Mouse (Mus musculus): Measurements from ENCODE around the gene Mboat7. TPM values are rescaled to one million over a fixed set of nuclear protein-coding genes. Genes with fewer than 3 reads are reported as not detected.

Mboat7 gene
- total RNA-seq, 2 experiments from 2014 or later, result 212 to 220 TPM

DNA sequence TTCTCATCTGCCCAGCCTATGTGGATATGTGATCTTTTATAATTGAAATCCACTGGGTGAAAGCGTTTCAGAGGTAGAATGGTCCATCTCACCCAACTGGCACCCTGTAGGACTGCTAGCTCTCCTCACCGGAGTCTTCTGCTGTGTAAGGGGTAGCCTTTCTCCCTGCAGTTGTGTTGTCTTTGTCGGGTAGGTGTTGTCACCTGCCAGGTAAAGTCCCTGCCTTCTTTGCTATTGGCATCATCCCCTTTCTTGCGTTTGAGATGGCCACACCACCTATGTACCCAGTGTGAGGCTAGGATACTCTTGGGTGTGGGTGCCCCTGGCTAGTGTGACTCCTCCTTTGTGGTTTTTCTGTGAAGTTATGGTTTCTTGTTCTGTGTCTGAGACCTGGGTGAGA, 46.7 kb downstream of the Mboat7 start:
- intact Hi-C loops (cut with DNase I), result no loop called here
- DNase-seq (ENCODE audit: low spot score in 2 of 2), result no peak

- no peak for DNase-seq (ENCODE audit: low spot score in 2 of 2)
- intact Hi-C loops (cut with DNase I), result no loop called here
Observed at GRCm38 (mm10) chr7:3646188-3646587, 47.1 kb downstream of the Mboat7 start.

GRCm38 (mm10) chr7:3645488-3646025, 47.8 kb downstream of the Mboat7 start:
- intact Hi-C loops (cut with DNase I), result loop anchor here (1.0 kb wide), 1 partner anchor 20 kb away; the partner anchor contains the start of gene Leng1

GRCm38 (mm10) chr7:3644672-3645487, 48.4 kb downstream of the Mboat7 start, which contains the start of gene Cnot3:
Cnot3 (plus strand) TSS chr7:3645268.
- intact Hi-C loops (cut with DNase I), result loop anchor here (1.0 kb wide), 1 partner anchor 20 kb away; the partner anchor contains the start of gene Leng1
- peak; percentile 99 to 100 for DNase-seq (ENCODE audit: low spot score in 2 of 2)

More at GRCm38 (mm10) chr7:3645488-3646025, 47.8 kb downstream of the Mboat7 start:
- peak; percentile 17 to 39 for DNase-seq (ENCODE audit: low spot score in 2 of 2)

GRCm38 (mm10) chr7:3644348-3644671, 49.0 kb downstream of the Mboat7 start:
- DNase-seq (ENCODE audit: low spot score in 2 of 2), result no peak
- intact Hi-C loops (cut with DNase I), result no loop called here

GRCm38 (mm10) chr7:3643843-3644242, 49.5 kb downstream of the Mboat7 start:
- intact Hi-C loops (cut with DNase I), result no loop called here

DNA sequence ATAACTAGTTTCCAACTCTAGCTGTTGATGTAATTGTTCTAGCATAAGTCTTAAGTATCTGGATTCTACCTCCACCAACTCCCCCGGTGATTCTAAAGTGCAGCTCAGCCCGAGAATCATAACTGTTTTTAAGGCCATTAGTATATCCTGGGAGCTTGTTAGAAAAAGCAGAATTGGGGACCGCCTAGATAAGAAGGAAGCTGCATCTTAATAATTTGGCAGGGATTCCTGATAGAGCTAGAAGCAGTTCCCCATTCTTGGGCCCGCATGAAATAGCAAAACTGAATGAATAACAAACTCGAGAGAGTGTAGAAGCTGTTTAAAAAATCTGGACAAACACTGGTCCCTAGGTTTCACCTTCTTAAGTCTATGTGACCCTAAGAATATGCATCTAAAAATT, 49.9 kb downstream of the Mboat7 start:
- no peak for DNase-seq (ENCODE audit: low spot score in 2 of 2)
- intact Hi-C loops (cut with DNase I), result no loop called here

More at GRCm38 (mm10) chr7:3643843-3644242, 49.5 kb downstream of the Mboat7 start:
- DNase-seq (ENCODE audit: low spot score in 2 of 2), result no peak

DNA sequence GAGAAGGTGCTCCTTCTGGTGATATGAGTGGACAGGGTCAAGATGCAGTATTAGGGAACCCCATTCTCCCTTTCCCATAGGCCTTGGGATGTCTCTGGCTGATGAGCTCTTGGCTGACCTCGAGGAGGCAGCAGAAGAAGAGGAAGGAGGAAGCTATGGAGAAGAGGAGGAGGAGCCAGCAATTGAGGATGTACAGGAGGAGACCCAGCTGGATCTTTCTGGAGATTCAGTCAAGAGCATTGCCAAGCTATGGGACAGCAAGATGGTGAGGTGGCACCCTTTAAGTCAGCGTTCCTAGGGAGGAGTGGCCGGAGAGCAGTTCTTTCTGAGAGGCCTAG, 62.9 kb downstream of the Mboat7 start:
- no peak for DNase-seq (ENCODE audit: low spot score in 2 of 2)
- intact Hi-C loops (cut with DNase I), result no loop called here

DNA sequence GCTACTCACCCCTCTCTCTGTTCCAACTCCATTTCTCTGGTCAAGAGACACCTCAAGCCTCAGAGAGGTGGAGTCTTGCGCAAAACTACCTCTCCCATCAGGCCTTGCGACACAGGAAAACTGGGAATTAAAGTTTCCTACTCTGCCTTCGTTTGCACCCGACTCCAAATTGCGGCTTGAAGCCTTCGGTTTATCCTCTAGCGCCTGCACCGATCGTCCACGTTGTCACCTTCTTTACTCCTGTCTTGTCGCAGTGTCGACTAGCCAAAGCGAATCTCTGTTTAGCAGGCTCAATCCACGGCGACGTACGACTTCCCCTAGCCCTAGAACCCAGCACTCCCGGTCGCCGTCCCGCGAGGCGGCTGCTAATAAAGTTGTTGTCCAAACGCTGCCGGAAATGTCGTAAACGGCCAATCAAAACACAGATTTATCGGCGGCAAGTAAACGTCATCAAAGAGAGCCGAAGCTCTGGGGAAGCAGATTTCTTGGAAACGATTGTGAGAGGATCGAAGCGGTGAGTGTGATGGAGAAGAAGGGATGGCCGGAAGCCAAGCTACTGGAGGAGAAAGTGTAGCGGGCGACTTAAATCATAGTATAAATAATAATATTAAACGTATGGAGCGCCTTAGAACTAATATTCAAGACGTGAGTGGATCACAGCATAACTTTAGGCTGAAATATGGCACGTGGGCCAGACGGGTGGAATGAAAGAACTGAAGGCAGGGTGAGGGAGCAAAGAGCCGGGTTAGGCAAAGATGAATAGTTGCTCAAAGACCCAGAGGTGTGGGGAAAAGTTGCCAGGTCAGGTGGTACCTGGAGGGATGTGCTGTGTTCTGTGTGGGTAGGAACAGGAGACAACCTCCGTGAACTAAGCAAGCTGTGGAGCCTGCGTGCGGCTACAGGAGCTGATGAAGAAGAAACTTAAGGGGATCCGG, 63.5 kb downstream of the Mboat7 start, which contains the start of the genes Tfpt and Prpf31:
Gene Tfpt (minus strand): TSS at position 387 of the 935 bp plus-strand sequence.
Gene Prpf31 (plus strand): TSS at position 443 of the 935 bp plus-strand sequence.
- intact Hi-C loops (cut with DNase I), result loop anchor here (1.0 kb wide), 1 partner anchor 13 kb away; the partner anchor contains the start of gene Ndufa3
- peak; percentile 96 to 98 for DNase-seq (ENCODE audit: low spot score in 2 of 2)

DNA sequence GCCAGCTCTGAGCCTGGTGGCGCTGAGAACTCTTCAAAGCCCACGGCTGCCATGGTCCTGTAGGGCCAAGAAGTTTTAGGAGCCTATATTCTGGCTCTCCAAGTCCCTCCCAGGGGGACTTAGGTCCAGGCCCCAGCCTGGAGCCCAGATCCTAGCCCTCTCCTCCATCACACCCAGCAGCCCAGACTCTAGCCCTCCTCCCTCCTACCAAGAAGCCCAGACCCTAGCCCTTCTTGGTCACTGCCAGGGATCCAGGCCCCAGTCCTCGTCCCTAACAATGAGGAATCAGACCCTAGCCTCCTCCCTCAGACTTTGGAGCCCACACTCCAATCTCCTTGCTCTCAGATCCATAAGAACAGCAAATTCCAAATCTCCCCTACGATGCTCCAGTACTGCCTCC, 64.3 kb downstream of the Mboat7 start:
- intact Hi-C loops (cut with DNase I), result loop anchor here (1.0 kb wide), 1 partner anchor 12 kb away; the partner anchor contains the start of gene Ndufa3
- no peak for DNase-seq (ENCODE audit: low spot score in 2 of 2)

Small RNAs within 50 kb of the gene (microRNA-seq; reads per million reads assigned to microRNA genes)
- gene Mir3572, result 4.0 to 8.1 reads per million in 2 experiments

Other genes with a start within 250 kb of the Mboat7 start
- not detected for gene Tarm1, start 190.9 kb downstream of the Mboat7 start, total RNA-seq (2021)
- 1 to 10 TPM in 1 of 2 experiments, under 1 TPM in 1; 0.66 to 1.1 TPM for gene Oscar, start 77.4 kb downstream of the Mboat7 start, total RNA-seq (2021)
- gene Ndufa3, start 76.2 kb downstream of the Mboat7 start, total RNA-seq (2021), result 100 to 1,000 TPM; 542 to 549 TPM
- 10 to 100 TPM; 40.6 to 45.0 TPM for gene Tfpt, start 63.6 kb downstream of the Mboat7 start, total RNA-seq (2021)
- gene Prpf31, start 63.5 kb downstream of the Mboat7 start, total RNA-seq (2021), result 10 to 100 TPM; 45.4 to 46.2 TPM
- gene Cnot3, start 48.3 kb downstream of the Mboat7 start, total RNA-seq (2021), result 10 to 100 TPM; 53.1 to 58.1 TPM
- 1 to 10 TPM; 5.0 to 5.7 TPM for gene Leng1, start 27.7 kb downstream of the Mboat7 start, total RNA-seq (2021)
- gene Tmc4, start 16.0 kb downstream of the Mboat7 start, total RNA-seq (2021), result 1 to 10 TPM; 6.5 to 7.1 TPM
- gene Tsen34, start 660 bp downstream of the Mboat7 start, total RNA-seq (2021), result 10 to 100 TPM; 71.6 to 73.4 TPM
- gene Rps9, start 10.5 kb upstream of the Mboat7 start, total RNA-seq (2021), result 100 to 1,000 TPM; 322 to 328 TPM
- gene Pirb, start 26.9 kb upstream of the Mboat7 start, total RNA-seq (2021), result under 1 TPM; 0.18 to 0.21 TPM
- gene Gm15448, start 132.2 kb upstream of the Mboat7 start, total RNA-seq (2021), result not detected
- gene Pira2, start 151.5 kb upstream of the Mboat7 start, total RNA-seq (2021), result not detected
- gene Gm14548, start 204.6 kb upstream of the Mboat7 start, total RNA-seq (2021), result not detected
- not detected for gene Lilra6, start 222.0 kb upstream of the Mboat7 start, total RNA-seq (2021)

All from left cerebral cortex, postnatal 25 days (tissue).